Mouse (Mus musculus) MEL (cell line): ENCODE results near the gene Rras2. TPM values are rescaled to one million over a fixed set of nuclear protein-coding genes. Genes with fewer than 3 reads are reported as not detected.

Source experiments
- DNase-seq: peaks from one replicate; pipeline ENCODE4 v3.0.0; 2011; ENCODE audit warnings: low read depth, low spot score
- H3K27ac ChIP-seq: 2 replicates; pipeline ENCODE4 v1.5.1; 2012; ENCODE audit warnings: low read depth, mild to moderate bottlenecking, control low read depth, low read length, moderate library complexity; ENCODE audit not compliant: control insufficient read depth
- H3K27me3 ChIP-seq, 2 experiments: fragments of 150-350 bp in 1 of 2; sonication (generic) in 1 of 2; 2 replicates each; pipeline ENCODE4 v1.6.1; 2012; ENCODE audit warnings: low read length in 2 of 2, mild to moderate bottlenecking in 2 of 2, improper control_type of control experiment in 1 of 2, moderate library complexity in 1 of 2; ENCODE audit not compliant: insufficient read depth in 2 of 2, control insufficient read depth in 1 of 2
- H3K36me3 ChIP-seq, 2 experiments: 2 replicates each; pipeline ENCODE4 v1.6.1; 2012 to 2014; ENCODE audit warnings: low read length in 2 of 2, improper control_type of control experiment in 1 of 2, inconsistent platforms in 1 of 2, mild to moderate bottlenecking in 1 of 2; ENCODE audit not compliant: insufficient read depth in 2 of 2, control insufficient read depth in 1 of 2
- H3K4me1 ChIP-seq, 2 experiments: fragments of 150-350 bp in 1 of 2; sonication (generic) in 1 of 2; 2 replicates each; pipeline ENCODE4 v1.6.1; 2012; ENCODE audit warnings: low read length in 2 of 2, improper control_type of control experiment in 1 of 2, mild to moderate bottlenecking in 1 of 2; ENCODE audit not compliant: insufficient read depth in 2 of 2, control insufficient read depth in 1 of 2
- H3K4me3 ChIP-seq, 2 experiments: fragments of 150-350 bp in 1 of 2; sonication (generic) in 1 of 2; 2 replicates each; pipeline ENCODE4 v1.5.1; 2012; ENCODE audit warnings: low read depth in 2 of 2, low read length in 2 of 2, mild to moderate bottlenecking in 2 of 2, moderate library complexity in 2 of 2, control low read depth in 1 of 2, improper control_type of control experiment in 1 of 2; ENCODE audit not compliant: control insufficient read depth in 1 of 2, insufficient read depth in 1 of 2
- H3K79me2 ChIP-seq: 2 replicates; pipeline ENCODE4 v1.6.1; 2012; ENCODE audit warnings: mild to moderate bottlenecking, low read length, moderate library complexity; ENCODE audit not compliant: control insufficient read depth, poor library complexity, insufficient read depth
- H3K9ac ChIP-seq: 2 replicates; pipeline ENCODE4 v1.6.1; 2012; ENCODE audit warnings: low read depth, mild to moderate bottlenecking, control low read depth, low read length, moderate library complexity; ENCODE audit not compliant: control insufficient read depth, poor library complexity, severe bottlenecking
- H3K9me3 ChIP-seq: fragments of 150-350 bp; sonication (generic); replicated peaks from 2 replicates; pipeline ENCODE4 v1.6.1; 2012; ENCODE audit warnings: mild to moderate bottlenecking, low read length, improper control_type of control experiment, moderate library complexity; ENCODE audit not compliant: insufficient read depth
- BHLHE40 ChIP-seq: IDR thresholded peaks from 2 replicates; pipeline ENCODE4 v1.6.1; 2012; ENCODE audit warnings: low read depth, mild to moderate bottlenecking, inconsistent platforms, low read length, improper control_type of control experiment, borderline replicate concordance
- CHD2 ChIP-seq: IDR thresholded peaks from 2 replicates; pipeline ENCODE4 v1.6.1; 2011; ENCODE audit warnings: low read length, improper control_type of control experiment
- CTCF ChIP-seq, 3 experiments: IDR thresholded peaks in 2 of 3; conservative IDR thresholded peaks in 1 of 3; 2 replicates each; pipeline ENCODE4 v1.5.1; 2011 to 2012; ENCODE audit warnings: low read length in 3 of 3, low read depth in 2 of 3, mild to moderate bottlenecking in 2 of 3, improper control_type of control experiment in 1 of 3, inconsistent platforms in 1 of 3, mixed read lengths in 1 of 3, moderate library complexity in 1 of 3; ENCODE audit not compliant: control insufficient read depth in 1 of 3, insufficient read depth in 1 of 3, poor library complexity in 1 of 3, severe bottlenecking in 1 of 3
- E2F4 ChIP-seq: IDR thresholded peaks from 2 replicates; pipeline ENCODE4 v1.6.1; 2011; ENCODE audit warnings: low read depth, low read length, improper control_type of control experiment, borderline replicate concordance
- ELF1 ChIP-seq: IDR thresholded peaks from 2 replicates; pipeline ENCODE4 v1.6.1; 2014; ENCODE audit warnings: low read depth, mild to moderate bottlenecking, inconsistent platforms, low read length, improper control_type of control experiment, moderate library complexity
- ETS1 ChIP-seq: IDR thresholded peaks from 2 replicates; pipeline ENCODE4 v1.6.1; 2012; ENCODE audit warnings: low read depth, mild to moderate bottlenecking, inconsistent platforms, low read length, improper control_type of control experiment, moderate library complexity
- GABPA ChIP-seq: IDR thresholded peaks from 2 replicates; pipeline ENCODE4 v1.6.1; 2012; ENCODE audit warnings: low read depth, mild to moderate bottlenecking, inconsistent platforms, low read length, improper control_type of control experiment, moderate library complexity
- GATA1 ChIP-seq: IDR thresholded peaks from 2 replicates; pipeline ENCODE4 v1.6.1; 2011; ENCODE audit warnings: low read depth, low read length, improper control_type of control experiment
- HCFC1 ChIP-seq: IDR thresholded peaks from 2 replicates; pipeline ENCODE4 v1.6.1; 2012; ENCODE audit warnings: low read depth, mild to moderate bottlenecking, inconsistent platforms, low read length, improper control_type of control experiment, moderate library complexity
- MAX ChIP-seq: IDR thresholded peaks from 2 replicates; pipeline ENCODE4 v1.6.1; 2011; ENCODE audit warnings: low read length, improper control_type of control experiment
- MAZ ChIP-seq: IDR thresholded peaks from 2 replicates; pipeline ENCODE4 v1.6.1; 2012; ENCODE audit warnings: low read depth, mild to moderate bottlenecking, inconsistent platforms, low read length, improper control_type of control experiment
- MEF2A ChIP-seq: IDR thresholded peaks from 2 replicates; pipeline ENCODE4 v1.6.1; 2014; ENCODE audit warnings: low read depth, mild to moderate bottlenecking, inconsistent platforms, low read length, improper control_type of control experiment; ENCODE audit not compliant: poor library complexity, insufficient replicate concordance, severe bottlenecking; ENCODE audit errors: extremely low read depth
- MXI1 ChIP-seq: IDR thresholded peaks from 2 replicates; pipeline ENCODE4 v1.6.1; 2011; ENCODE audit warnings: mild to moderate bottlenecking, low read depth, low read length, improper control_type of control experiment
- MYB ChIP-seq: IDR thresholded peaks from 2 replicates; pipeline ENCODE4 v1.6.1; 2011; ENCODE audit warnings: mild to moderate bottlenecking, low read depth, low read length, improper control_type of control experiment
- MYC ChIP-seq: IDR thresholded peaks from 2 replicates; pipeline ENCODE4 v1.6.1; 2011; ENCODE audit warnings: low read depth, mild to moderate bottlenecking, low read length, improper control_type of control experiment, moderate library complexity
- NELFE ChIP-seq: IDR thresholded peaks from 2 replicates; pipeline ENCODE4 v1.6.1; 2011; ENCODE audit warnings: low read depth, low read length, improper control_type of control experiment
- NRF1 ChIP-seq: IDR thresholded peaks from 2 replicates; pipeline ENCODE4 v1.6.1; 2014; ENCODE audit warnings: low read depth, mild to moderate bottlenecking, inconsistent platforms, low read length, improper control_type of control experiment, moderate library complexity; ENCODE audit not compliant: poor library complexity, insufficient read depth, severe bottlenecking
- POLR2A ChIP-seq, 2 experiments: IDR thresholded peaks; 2 replicates each; pipeline ENCODE4 v1.6.1; 2011 to 2012; ENCODE audit warnings: low read length in 2 of 2, mild to moderate bottlenecking in 2 of 2, control low read depth in 1 of 2, improper control_type of control experiment in 1 of 2, low read depth in 1 of 2, moderate library complexity in 1 of 2; ENCODE audit not compliant: control insufficient read depth in 1 of 2, insufficient read depth in 1 of 2, poor library complexity in 1 of 2
- RCOR1 ChIP-seq: IDR thresholded peaks from 2 replicates; pipeline ENCODE4 v1.6.1; 2012; ENCODE audit warnings: low read depth, mild to moderate bottlenecking, inconsistent platforms, low read length, improper control_type of control experiment
- TBP ChIP-seq: IDR thresholded peaks from 2 replicates; pipeline ENCODE4 v1.8.0; 2011; ENCODE audit warnings: low read depth, low read length, improper control_type of control experiment
- TCF12 ChIP-seq: IDR thresholded peaks from 2 replicates; pipeline ENCODE4 v1.6.1; 2014; ENCODE audit warnings: low read depth, mild to moderate bottlenecking, inconsistent platforms, low read length, improper control_type of control experiment, moderate library complexity
- UBTF ChIP-seq: IDR thresholded peaks from 2 replicates; pipeline ENCODE4 v1.6.1; 2012; ENCODE audit warnings: low read depth, mild to moderate bottlenecking, inconsistent platforms, low read length, improper control_type of control experiment, moderate library complexity, borderline replicate concordance; ENCODE audit not compliant: insufficient read depth
- USF1 ChIP-seq: IDR thresholded peaks from 2 replicates; pipeline ENCODE4 v1.6.1; 2014; ENCODE audit warnings: low read depth, mild to moderate bottlenecking, inconsistent platforms, low read length, improper control_type of control experiment, moderate library complexity
- ZNF384 ChIP-seq: IDR thresholded peaks from 2 replicates; pipeline ENCODE4 v1.6.1; 2012; ENCODE audit warnings: low read depth, mild to moderate bottlenecking, inconsistent platforms, low read length, improper control_type of control experiment
- polyA plus RNA-seq, 2 experiments: library from polyadenylated mRNA; stranded (reverse) in 1 of 2; unstranded in 1 of 2; fragments of >175 nt in 1 of 2; fragments of >200 nt in 1 of 2; gene quantifications; 2 replicates each; pipeline versions ENCODE4 v1.2.1 to v1.2.4; 2012; ENCODE audit warnings: low replicate concordance in 2 of 2, low read depth in 1 of 2; ENCODE audit not compliant: insufficient read length in 2 of 2, insufficient read depth in 1 of 2, missing spikeins in 1 of 2
- total RNA-seq: library from RNA; depleted of rRNA; stranded (reverse); fragments of 300-350 nt; gene quantifications from 2 replicates; pipeline ENCODE4 v1.2.3, GENCODE M21; 2012

The Rras2 gene
- total and polyA plus RNA-seq, 3 experiments: not detected

- TF ChIP-seq NELFE: no peak
- TF ChIP-seq GATA1: no peak
- TF ChIP-seq ZNF384: no peak
These were observed 54.0 kb downstream of the Rras2 start (continued) for GRCm38 (mm10) chr7:114063534-114063933.

- no peaks in the 10 kb centered on the region for H3K27me3 ChIP-seq
- no peaks in the 10 kb centered on the region for H3K36me3 ChIP-seq
- no peak overlapping the region for H3K9ac ChIP-seq
- no peak overlapping the region for H3K27ac ChIP-seq
- no peaks in the 10 kb centered on the region for H3K4me1 ChIP-seq
- H3K79me2 ChIP-seq: no peaks in the 10 kb centered on the region
- TF ChIP-seq UBTF (no peak), CTCF (IDR thresholded peaks at IDR 0.05 in 2 of 3, conservative IDR thresholded peaks at IDR 0.05 in 1 of 3; ENCODE audit: control insufficient read depth in 1 of 3, insufficient read depth in 1 of 3, low read depth in 2 of 3, low read length in 3 of 3, poor library complexity in 1 of 3, severe bottlenecking in 1 of 3) (no peak), MAZ (no peak), NRF1 (no peak), USF1 (no peak), MEF2A (no peak), HCFC1 (no peak)
- no peak overlapping the region for H3K4me3 ChIP-seq
- DNase-seq: no peak
- H3K9me3 ChIP-seq: no peaks in the 10 kb centered on the region
These were observed 55.1 kb downstream of the Rras2 start for GRCm38 (mm10) chr7:114062451-114062850.

GRCm38 (mm10) chr7:114060445-114060844, 57.1 kb downstream of the Rras2 start:
- Histone ChIP-seq H3K27ac (no peak overlapping the region), H3K79me2 (no peaks in the 10 kb centered on the region), H3K9ac (no peak overlapping the region), H3K27me3 (no peaks in the 10 kb centered on the region)
- TF ChIP-seq MEF2A (no peak), TBP (no peak), GATA1 (no peak), ETS1 (no peak), TCF12 (no peak), RCOR1 (no peak), MYB (no peak), ELF1 (no peak), MXI1 (no peak), E2F4 (no peak), USF1 (no peak), MYC (no peak), POLR2A (IDR thresholded peaks at IDR 0.05; ENCODE audit: control insufficient read depth in 1 of 2, insufficient read depth in 1 of 2, low read depth in 1 of 2, low read length in 2 of 2, poor library complexity in 1 of 2) (no peak), MAX (no peak), GABPA (no peak), BHLHE40 (no peak), CHD2 (no peak)
- TF ChIP-seq, all 39 proteins: peak for 0
- H3K4me1 ChIP-seq: no peaks in the 10 kb centered on the region
- no peak for DNase-seq
- no peak overlapping the region for H3K4me3 ChIP-seq
- H3K36me3 ChIP-seq: no peaks in the 10 kb centered on the region
- no peaks in the 10 kb centered on the region for H3K9me3 ChIP-seq
